Mouse (Mus musculus) lung, postnatal 0 days (tissue): ENCODE data around the gene Mstn. TPM values are rescaled to one million over a fixed set of nuclear protein-coding genes. Genes with fewer than 3 reads are reported as not detected.

Source experiments
- ATAC-seq: fragments of 200-750 bp; cut with Nextera tagmentation; 2 replicates; pipeline ENCODE4 v1.8.0; 2017; ENCODE audit warnings: moderate library complexity
- DNase-seq: peaks from one replicate; pipeline ENCODE4 v3.0.0-alpha.2; 2016; ENCODE audit warnings: low spot score
- H3K27ac ChIP-seq: fragments of 300-500 bp; sonication (generic); 2 replicates; pipeline ENCODE4 v1.5.1; 2014; ENCODE audit warnings: antibody characterized with exemption, mild to moderate bottlenecking, low read length, mixed read lengths
- H3K27me3 ChIP-seq: fragments of 300-500 bp; sonication (generic); replicated peaks from 2 replicates; pipeline ENCODE4 v1.6.1; 2014; ENCODE audit warnings: low read length, mixed read lengths; ENCODE audit not compliant: insufficient read depth
- H3K36me3 ChIP-seq: fragments of 300-500 bp; sonication (generic); 2 replicates; pipeline ENCODE4 v1.6.1; 2014; ENCODE audit warnings: low read length, mixed read lengths; ENCODE audit not compliant: insufficient read depth
- H3K4me1 ChIP-seq: fragments of 300-500 bp; sonication (generic); 2 replicates; pipeline ENCODE4 v1.6.1; 2014; ENCODE audit warnings: antibody characterized with exemption, low read depth, low read length, mixed read lengths; ENCODE audit not compliant: insufficient read depth
- H3K4me2 ChIP-seq: fragments of 300-500 bp; sonication (generic); replicated peaks from 2 replicates; pipeline ENCODE4 v1.6.1; 2014; ENCODE audit warnings: low read depth, mild to moderate bottlenecking, low read length, moderate library complexity, mixed read lengths
- H3K4me3 ChIP-seq: fragments of 300-500 bp; sonication (generic); 2 replicates; pipeline ENCODE4 v1.5.1; 2014; ENCODE audit warnings: low read depth, low read length
- H3K9ac ChIP-seq: fragments of 300-500 bp; sonication (generic); replicated peaks from 2 replicates; pipeline ENCODE4 v1.6.1; 2014; ENCODE audit warnings: low read depth, mild to moderate bottlenecking
- H3K9me3 ChIP-seq: fragments of 300-500 bp; sonication (generic); 2 replicates; pipeline ENCODE4 v1.6.1; 2016; ENCODE audit warnings: low read length, mixed read lengths
- CTCF ChIP-seq: IDR thresholded peaks from 2 replicates; pipeline ENCODE4 v1.5.1; 2016; ENCODE audit warnings: antibody characterized with exemption, mild to moderate bottlenecking
- EP300 ChIP-seq: IDR thresholded peaks from 2 replicates; pipeline ENCODE4 v1.6.1; 2016; ENCODE audit warnings: antibody characterized with exemption, mild to moderate bottlenecking, control low read depth
- WGBS: fragments of 180-500 bp; shearing (Covaris S2); extraction: QIAGEN DNeasy Blood & Tissue Kit; methylation state at CpG from one replicate; pipeline ENCODE4 v1.1.7; 2014; 5-methylcytosine and 5-hydroxymethylcytosine counted together
- polyA plus RNA-seq: library from polyadenylated mRNA; unstranded; fragments of >200 nt; fragmentation: Nextera tagmentation; extraction: Ambion mirVana; gene quantifications from 2 replicates; pipeline ENCODE4 v1.2.1, GENCODE M21; 2015

Mstn gene
- polyA plus RNA-seq, 1 experiment from 2014 or later = not detected

DNA sequence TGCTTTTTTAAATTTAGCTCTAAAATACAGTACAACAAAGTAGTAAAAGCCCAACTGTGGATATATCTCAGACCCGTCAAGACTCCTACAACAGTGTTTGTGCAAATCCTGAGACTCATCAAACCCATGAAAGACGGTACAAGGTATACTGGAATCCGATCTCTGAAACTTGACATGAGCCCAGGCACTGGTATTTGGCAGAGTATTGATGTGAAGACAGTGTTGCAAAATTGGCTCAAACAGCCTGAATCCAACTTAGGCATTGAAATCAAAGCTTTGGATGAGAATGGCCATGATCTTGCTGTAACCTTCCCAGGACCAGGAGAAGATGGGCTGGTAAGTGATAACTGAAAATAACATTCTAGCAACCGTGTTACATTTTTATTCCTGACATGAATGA, 2.5 kb downstream of the Mstn start:
- Histone ChIP-seq H3K4me1 (no peaks in the 10 kb centered on the region), H3K27me3 (no peaks in the 10 kb centered on the region), H3K27ac (no peak overlapping the region), H3K9me3 (no peaks in the 10 kb centered on the region), H3K36me3 (no peaks in the 10 kb centered on the region), H3K4me2 (no peak overlapping the region), H3K9ac (no peak overlapping the region), H3K4me3 (no peak overlapping the region)
- DNase-seq (no peak), ATAC-seq (no peak)
- 80% methylated on average over 4 of the region's 4 CpGs for WGBS
- TF ChIP-seq CTCF = no peak

DNA sequence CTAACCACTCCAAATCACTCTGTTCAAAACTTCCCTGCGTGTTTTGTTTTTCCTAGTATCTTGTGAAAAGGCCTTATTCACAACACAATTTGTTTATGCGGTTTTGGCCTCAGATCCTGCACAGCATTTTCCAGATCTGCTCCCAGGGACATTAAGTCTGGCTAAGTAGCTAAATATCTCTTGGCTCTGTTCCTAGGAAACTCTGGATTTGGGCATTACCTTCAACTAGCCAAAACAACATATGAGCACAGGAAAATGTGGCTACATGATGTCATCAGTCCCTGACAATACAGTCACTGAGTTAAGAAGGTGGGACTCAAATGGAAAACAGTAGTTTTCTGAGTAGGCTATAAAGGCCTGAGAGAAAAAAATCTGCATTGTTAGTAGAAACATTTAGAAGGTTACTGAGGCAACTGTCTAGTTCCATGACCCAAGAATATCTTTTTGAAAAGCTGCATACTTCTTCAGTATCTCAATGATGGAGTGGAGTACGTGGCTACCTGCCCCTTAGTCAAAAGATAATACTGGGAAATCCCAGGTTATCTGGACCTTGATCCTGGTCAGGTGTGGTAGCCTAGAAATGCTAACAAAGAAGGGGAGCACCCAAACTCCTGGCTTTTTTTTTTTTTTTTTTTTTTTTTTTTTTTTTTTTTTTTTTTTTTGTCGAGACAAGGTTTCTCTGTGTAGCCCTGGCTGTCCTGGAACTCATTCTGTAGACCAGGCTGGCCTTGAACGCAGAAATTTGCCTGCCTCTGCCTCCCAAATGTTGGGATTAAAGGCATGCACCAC, 8.5 kb downstream of the Mstn start:
- TF ChIP-seq CTCF (no peak), EP300 (no peak)
- no peaks in the 10 kb centered on the region for H3K27me3 ChIP-seq
- no peak for DNase-seq
- WGBS = 65% methylated on average over 5 of the region's 5 CpGs
- no peaks in the 10 kb centered on the region for H3K4me1 ChIP-seq
- H3K27ac ChIP-seq = no peak overlapping the region
- H3K4me2 ChIP-seq = no peak overlapping the region
- H3K36me3 ChIP-seq = no peaks in the 10 kb centered on the region
- H3K9me3 ChIP-seq = no peaks in the 10 kb centered on the region
- no peak overlapping the region for H3K4me3 ChIP-seq
- no peak for ATAC-seq
- no peak overlapping the region for H3K9ac ChIP-seq

DNA sequence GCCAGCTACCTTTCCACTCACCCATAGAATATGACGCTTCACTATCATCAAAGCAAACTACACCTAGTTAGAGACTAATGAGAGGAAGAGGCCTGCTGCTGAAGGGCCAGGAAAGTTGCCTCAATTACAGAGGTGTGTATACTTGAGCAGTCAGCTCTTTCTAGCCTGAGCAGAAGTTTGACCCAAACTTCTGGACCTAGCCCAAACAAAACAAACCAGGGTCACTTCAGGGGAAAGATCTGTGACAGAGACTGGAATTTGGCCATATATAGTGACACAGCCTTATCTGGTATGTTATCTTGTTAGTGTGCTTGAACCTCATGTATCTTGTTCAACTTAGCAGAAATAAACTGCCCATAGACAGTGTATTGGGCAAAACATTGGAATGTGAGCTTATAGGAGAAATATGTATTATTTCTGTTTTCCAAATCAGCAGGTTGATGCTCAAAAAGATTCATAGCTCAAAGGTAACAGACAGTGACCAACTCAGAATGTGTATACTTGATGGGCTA, 9.3 kb downstream of the Mstn start:
- 52% methylated on average over 1 of the region's 1 CpGs for WGBS
- ATAC-seq (no peak), DNase-seq (no peak)
- Histone ChIP-seq H3K4me1 (no peaks in the 10 kb centered on the region), H3K9ac (no peak overlapping the region), H3K9me3 (no peaks in the 10 kb centered on the region), H3K4me3 (no peak overlapping the region), H3K4me2 (no peak overlapping the region), H3K27ac (no peak overlapping the region), H3K36me3 (no peaks in the 10 kb centered on the region), H3K27me3 (no peaks in the 10 kb centered on the region)
- no peak for TF ChIP-seq CTCF
- TF ChIP-seq EP300 = no peak

DNA sequence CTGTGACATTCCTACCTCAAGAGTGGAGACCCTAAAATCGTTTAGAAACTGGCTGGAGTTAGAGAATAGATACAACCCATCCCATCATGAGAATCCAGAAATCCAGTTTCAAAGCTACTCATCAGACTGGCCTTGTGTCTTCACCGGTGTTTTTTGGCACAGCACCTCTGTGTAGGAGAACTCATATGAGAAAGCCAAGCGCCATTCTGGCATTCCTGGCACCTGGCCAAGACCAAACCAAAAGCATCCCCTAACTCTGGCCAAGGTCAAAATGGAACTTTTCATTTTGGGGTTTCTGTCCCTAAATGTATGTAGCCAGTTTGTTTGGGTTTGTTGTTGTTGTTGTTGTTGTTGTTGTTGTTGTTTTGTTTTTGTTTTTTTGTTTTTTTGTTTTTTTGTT, 15.2 kb downstream of the Mstn start:
- TF ChIP-seq EP300 (no peak), CTCF (no peak)
- H3K4me3 ChIP-seq = no peak overlapping the region
- 50% methylated on average over 3 of the region's 3 CpGs for WGBS
- H3K9me3 ChIP-seq = no peaks in the 10 kb centered on the region
- no peak overlapping the region for H3K9ac ChIP-seq
- H3K4me1 ChIP-seq = no peaks in the 10 kb centered on the region
- ATAC-seq (no peak), DNase-seq (no peak)
- no peaks in the 10 kb centered on the region for H3K36me3 ChIP-seq
- no peak overlapping the region for H3K27ac ChIP-seq
- no peaks in the 10 kb centered on the region for H3K27me3 ChIP-seq
- no peak overlapping the region for H3K4me2 ChIP-seq

DNA sequence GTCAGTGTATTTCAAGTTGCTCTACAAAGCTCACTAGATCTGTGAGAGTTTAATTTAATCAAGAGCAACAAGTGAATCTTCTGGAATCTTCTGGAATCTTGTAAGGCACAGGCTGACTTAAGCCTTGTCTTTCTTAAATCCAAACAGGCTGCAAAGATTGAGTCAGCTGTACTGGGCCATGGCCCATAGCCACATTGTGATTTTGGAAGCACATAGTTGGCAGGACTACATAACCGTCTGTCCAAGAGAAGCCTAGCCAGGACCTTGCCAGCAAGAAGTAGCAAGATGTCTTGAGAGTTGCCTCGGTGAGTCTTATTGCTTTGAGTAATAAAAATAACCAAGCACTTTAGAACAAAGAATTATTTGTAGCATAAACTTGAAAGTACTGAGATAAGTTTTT, 18.4 kb downstream of the Mstn start:
- ATAC-seq (no peak), DNase-seq (no peak)
- H3K27me3 ChIP-seq = no peaks in the 10 kb centered on the region
- no peak overlapping the region for H3K4me2 ChIP-seq
- no peak overlapping the region for H3K9ac ChIP-seq
- WGBS = 73% methylated on average over 2 of the region's 2 CpGs
- H3K4me1 ChIP-seq = no peaks in the 10 kb centered on the region
- no peaks in the 10 kb centered on the region for H3K36me3 ChIP-seq
- H3K9me3 ChIP-seq = no peaks in the 10 kb centered on the region
- H3K27ac ChIP-seq = no peak overlapping the region
- no peak overlapping the region for H3K4me3 ChIP-seq
- no peak for TF ChIP-seq EP300
- no peak for TF ChIP-seq CTCF

DNA sequence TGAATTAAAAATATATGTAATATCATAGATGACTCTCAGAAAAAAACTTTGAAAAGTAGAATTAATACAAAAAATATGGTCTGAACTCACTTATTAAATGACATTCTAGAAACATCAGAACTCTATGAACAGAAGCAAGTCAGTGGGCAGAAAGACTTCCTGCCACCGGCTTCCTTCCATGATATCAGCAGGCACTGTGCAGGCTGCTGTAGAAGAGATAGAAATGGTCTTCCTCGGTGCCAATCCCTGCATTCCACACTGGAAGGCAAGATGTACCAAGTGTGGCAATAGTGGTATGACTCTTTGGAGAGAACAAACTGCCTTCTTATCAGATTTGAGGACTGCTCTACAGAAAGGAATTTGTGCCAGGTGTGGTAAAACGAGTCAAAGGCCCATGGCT, 19.2 kb downstream of the Mstn start:
- Histone ChIP-seq H3K27ac (no peak overlapping the region), H3K9ac (no peak overlapping the region), H3K4me1 (no peaks in the 10 kb centered on the region), H3K4me3 (no peak overlapping the region), H3K9me3 (no peaks in the 10 kb centered on the region), H3K36me3 (no peaks in the 10 kb centered on the region), H3K27me3 (no peaks in the 10 kb centered on the region), H3K4me2 (no peak overlapping the region)
- ATAC-seq (no peak), DNase-seq (no peak)
- TF ChIP-seq CTCF (no peak), EP300 (no peak)
- 54% methylated on average over 3 of the region's 3 CpGs for WGBS

DNA sequence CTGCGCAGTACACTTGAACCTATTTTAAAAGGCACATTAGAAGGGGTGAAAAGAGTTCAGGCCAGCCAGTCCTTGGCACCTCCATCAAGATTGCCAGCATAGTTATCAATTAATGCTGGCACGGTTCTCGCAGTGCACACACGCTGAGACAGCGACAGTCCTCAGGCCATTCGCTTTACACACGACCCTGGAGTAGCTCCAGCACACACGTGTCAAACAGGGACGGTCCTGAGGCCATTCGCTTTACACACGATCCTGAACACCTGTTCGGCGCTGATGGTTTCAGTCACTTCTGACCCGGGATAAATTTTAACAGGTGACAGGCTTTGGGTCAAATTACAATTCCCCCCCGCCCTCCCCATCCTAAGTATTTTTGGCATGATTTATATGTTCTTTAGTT, 23.8 kb downstream of the Mstn start:
- 57% methylated on average over 15 of the region's 15 CpGs for WGBS
- ATAC-seq = no peak
- Histone ChIP-seq H3K9ac (no peak overlapping the region), H3K27me3 (no peaks in the 10 kb centered on the region), H3K4me2 (no peak overlapping the region), H3K27ac (no peak overlapping the region), H3K36me3 (no peaks in the 10 kb centered on the region), H3K9me3 (no peaks in the 10 kb centered on the region), H3K4me3 (no peak overlapping the region), H3K4me1 (no peaks in the 10 kb centered on the region)
- TF ChIP-seq EP300 = no peak
- no peak for DNase-seq
